Mouse (Mus musculus): ENCODE measurements around the gene Letmd1. TPM values are rescaled to one million over a fixed set of nuclear protein-coding genes. Genes with fewer than 3 reads are reported as not detected.
"Not testable (repeated sequence)": the region's sequence is repeated elsewhere in the genome, so short reads cannot be mapped to it uniquely, and the experiment has no call there.

Letmd1 gene
- total RNA-seq, 2 experiments from 2014 or later, result 22.3 to 44.6 TPM

DNA sequence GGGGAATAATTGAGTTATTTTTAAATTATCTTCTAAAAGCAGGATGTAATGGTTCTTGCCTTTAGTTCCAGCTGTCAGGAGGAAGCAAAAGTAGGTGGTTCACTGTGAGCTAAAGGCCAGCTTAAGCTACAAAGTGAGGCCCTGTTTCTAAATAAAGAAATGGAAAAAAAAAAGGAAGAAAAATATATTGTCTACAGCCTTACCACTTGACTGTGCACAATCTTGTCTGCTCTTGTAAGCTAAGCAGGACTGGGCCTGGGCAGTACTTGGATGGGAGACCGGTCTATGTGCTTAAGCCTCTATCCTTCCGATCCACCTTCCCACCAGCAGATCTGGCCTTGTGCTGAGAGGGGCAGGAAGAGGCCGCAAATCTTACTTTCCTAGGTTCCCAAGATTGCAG, 19.3 kb upstream of the Letmd1 start:
- no peak for DNase-seq
- intact Hi-C loops (cut with DNase I), result no loop called here

DNA sequence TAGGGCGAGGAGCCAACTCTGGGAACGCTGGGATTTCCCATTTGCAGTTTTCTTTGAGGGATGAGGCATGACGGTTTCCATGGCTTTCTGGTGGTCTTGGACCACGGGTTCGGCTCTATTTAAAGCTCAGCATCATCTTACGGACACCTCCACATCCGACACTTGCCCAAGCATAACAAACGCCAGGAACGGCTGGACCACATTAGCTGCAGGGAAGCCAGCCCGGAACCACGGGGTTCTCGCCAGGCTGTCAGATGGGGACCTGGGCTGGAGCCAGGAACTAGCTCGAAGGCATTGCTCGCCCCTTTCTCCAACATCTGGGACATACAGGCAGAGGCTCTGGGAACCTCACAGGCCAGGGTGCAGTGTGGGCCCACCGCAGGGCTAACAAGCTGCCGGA, 17.6 kb upstream of the Letmd1 start:
- intact Hi-C loops (cut with DNase I), result loop anchor here (5.0 kb wide), 1 partner anchor 49 kb away; no protein-coding TSS in a partner anchor
- DNase-seq, result peak; percentile 62 to 70

DNA sequence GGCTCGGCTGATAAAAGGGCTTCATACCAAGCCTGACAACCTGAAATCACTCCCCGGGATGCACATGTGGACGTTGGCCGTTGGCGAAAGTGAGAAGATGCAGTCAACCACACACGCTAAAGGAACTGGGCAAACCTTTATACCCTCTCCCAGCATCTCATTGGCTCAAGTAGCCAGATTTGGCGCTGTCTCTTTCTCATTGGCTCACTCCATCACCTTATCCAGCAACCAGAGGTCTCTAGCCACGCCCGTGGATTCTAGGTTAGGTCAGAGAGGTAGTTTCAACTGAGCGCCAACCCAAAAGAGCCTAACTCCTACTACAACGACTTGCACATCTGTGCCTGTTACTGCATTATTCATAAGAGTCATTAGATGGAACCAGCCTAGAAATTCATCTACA, 16.3 kb upstream of the Letmd1 start:
- intact Hi-C loops (cut with DNase I), result loop anchor here (5.0 kb wide), 1 partner anchor 50 kb away; no protein-coding TSS in a partner anchor
- DNase-seq, result no peak

DNA sequence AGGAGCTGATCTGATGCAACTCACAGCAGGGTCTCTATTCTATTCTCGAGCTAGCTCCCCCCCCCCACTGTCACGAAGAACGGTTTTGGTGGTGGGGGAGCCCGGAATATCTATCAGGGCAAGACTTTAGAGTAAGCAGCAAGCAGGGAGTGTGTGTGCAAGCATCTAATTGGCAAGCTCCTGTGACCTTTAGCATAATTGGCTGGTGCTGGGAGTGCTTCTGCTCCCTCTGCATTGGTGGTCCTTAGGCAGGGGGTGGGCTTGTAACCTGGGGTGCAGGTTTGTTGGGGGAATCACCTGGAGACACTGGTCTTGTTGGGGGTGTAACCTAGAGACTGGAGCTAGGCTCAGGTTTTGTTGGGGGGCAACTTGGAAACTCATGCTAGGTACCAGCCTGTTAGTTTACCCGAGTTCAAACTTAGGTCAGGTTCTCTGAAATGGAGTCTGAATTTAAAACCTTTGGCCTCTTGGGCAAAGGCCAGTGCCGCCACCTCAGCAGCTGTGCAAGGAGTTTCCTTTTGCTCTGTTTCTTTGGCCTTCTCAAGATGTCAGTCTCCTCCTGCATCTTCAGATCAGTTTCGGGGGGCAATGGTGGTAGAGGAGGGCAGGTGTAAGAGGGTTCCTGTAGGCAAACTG, 12.3 kb upstream of the Letmd1 start:
- intact Hi-C loops (cut with DNase I), result loop anchor here (5.0 kb wide), 1 partner anchor 434 kb away; no protein-coding TSS in a partner anchor
- no peak for DNase-seq

DNA sequence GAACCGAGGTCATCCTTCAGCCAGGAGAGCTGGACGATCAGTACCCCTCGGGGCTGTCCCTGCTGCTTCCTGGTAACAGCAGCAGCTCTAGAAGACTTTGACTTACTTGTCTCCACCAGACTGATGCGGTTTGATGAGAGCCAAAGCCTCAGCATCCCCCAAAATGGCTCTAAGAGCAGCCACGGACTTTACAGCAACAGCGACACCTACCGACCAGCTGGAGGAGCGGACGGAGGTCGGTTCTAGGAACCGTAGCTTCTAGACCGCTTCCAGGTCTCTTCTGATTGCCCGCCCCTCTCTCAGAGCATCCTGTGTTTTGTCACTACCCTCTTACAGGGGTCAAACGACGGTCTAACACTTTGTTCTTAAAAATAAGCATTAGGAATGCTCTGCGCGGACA, 11.5 kb upstream of the Letmd1 start:
- peak; percentile 70 to 86 for DNase-seq
- intact Hi-C loops (cut with DNase I), result loop anchor here (5.0 kb wide), 1 partner anchor 435 kb away; no protein-coding TSS in a partner anchor

DNA sequence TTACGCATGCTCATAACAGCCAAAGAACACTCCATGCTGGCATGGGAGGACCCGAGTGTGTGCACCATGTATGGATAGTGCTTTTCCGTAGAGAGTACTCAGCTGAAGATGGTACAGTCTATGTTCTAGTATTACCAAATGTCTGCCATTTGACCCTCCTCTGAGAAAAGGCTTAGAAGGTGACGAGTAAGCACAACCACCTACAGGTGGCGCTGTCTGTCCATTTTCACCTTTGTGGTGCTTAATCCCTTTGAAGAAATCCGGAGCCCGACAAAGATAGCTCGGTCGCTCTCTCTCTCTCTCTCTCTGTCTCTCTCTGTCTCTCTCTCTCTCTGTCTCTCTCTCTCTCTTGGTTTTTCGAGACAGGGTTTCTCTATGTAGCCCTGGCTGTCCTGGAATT, 10.8 kb upstream of the Letmd1 start:
- peak; percentile 51 to 78 for DNase-seq
- intact Hi-C loops (cut with DNase I), result loop anchor here (5.0 kb wide), 1 partner anchor 436 kb away; no protein-coding TSS in a partner anchor

DNA sequence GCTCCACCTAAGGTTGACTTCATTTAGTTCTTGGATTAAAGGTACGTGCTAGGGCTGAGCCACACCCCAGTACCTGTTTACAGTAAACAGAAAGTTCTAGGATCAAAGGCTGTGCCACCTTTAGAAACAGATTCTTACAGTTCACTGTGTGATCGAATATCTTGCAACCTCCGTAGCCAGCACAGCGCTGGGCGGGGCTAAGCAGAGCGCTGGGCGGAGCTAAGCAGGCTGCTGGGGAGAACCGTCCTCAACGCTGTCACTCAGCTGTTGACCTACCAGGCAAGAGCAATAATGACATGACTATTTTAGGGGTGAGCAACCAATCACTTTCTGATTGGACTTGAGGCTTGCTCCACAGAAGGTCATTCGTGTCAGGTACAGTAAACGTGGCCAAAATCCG, 7.9 kb upstream of the Letmd1 start:
- intact Hi-C loops (cut with DNase I), result loop anchor here (5.0 kb wide), 2 partner anchors 124 to 424 kb away; partner anchors contain the start of gene Dip2b
- DNase-seq, result no peak

DNA sequence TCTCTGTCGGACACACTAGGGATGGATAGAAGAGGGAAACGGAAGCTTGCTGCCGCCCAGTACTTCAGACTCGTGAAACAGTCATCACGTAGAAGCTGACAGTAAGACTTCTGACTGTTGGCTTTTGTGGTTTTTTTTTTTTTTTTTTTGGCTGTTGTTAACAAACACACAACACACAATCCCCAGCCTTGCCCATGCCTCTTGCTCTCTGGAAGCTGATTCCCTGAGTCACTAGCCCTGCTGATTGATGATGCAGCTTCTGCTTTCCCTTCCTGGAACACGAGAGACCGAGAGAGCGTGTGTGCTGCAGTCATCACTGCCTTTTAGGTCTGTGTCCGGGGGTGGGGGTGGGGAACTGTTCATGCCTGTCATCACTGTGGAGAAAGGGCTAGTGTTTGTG, 7.2 kb upstream of the Letmd1 start:
- DNase-seq, result no peak
- intact Hi-C loops (cut with DNase I), result loop anchor here (5.0 kb wide), 2 partner anchors 124 to 424 kb away; partner anchors contain the start of gene Dip2b

DNA sequence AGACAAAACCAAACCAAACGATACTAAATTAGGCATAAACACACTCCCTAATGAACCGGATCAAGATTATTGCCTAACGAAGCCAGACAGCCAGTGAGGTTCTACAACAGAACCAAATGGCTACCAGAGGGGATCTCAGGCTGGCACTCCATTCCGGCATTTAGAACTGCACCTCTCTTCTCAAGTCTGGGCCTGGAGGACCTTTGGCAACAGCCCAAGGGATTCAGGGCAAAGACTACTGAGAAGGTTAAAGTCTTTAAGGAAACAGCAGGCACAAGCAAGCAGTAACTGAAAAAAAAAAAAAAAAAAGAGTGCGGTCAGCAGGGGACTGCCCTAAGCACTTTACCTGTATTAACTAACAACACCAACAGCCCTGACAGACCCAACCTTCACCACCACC, 6.7 kb upstream of the Letmd1 start:
- intact Hi-C loops (cut with DNase I), result loop anchor here (5.0 kb wide), 2 partner anchors 125 to 425 kb away; partner anchors contain the start of gene Dip2b

DNA sequence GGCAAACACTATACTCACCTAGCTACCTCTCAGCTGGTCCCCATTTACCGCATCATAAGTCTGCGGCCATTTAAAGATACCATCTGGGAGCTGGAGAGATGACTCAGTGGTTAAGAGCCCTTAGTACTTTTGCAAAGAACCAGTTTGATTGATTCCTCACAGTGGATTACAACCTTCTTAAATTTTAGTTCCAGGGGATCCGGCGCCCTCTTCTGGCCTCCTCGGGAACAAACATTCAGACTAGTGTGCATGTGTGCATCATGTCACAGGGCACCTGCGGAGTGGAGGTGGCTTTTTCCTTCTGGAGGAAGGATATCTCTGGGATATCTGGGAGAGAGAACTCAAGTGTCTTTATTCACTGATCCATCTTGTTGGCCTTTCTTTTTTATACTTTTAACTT, 5.1 kb upstream of the Letmd1 start:
- peak; percentile 75 to 80 for DNase-seq
- intact Hi-C loops (cut with DNase I), result loop anchor here (5.0 kb wide), 2 partner anchors 126 to 426 kb away; partner anchors contain the start of gene Dip2b

More for the DNA sequence above, 6.7 kb upstream of the Letmd1 start:
- DNase-seq, result no peak

DNA sequence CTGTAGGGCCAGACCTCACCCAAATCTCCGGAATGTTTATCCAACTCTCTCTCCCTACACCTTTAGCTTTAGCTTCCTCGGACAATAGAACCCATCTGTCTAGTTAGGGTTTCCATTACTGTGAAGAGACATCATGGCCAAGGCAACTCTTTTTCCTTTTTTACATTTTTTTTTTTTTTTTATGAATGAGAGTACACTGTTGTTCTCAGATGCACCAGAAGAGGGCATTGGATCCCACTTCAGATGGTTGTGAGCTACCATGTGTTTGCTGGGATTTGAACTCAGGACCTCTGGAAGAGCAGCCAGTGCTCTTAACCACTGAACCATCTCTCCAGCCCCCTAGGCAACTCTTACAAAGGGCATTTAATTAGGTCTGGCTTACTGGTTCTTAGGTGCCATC, 3.4 kb upstream of the Letmd1 start:
- DNase-seq, result no peak
- intact Hi-C loops (cut with DNase I), result loop anchor here (5.0 kb wide), 2 partner anchors 147 to 217 kb away; no protein-coding TSS in a partner anchor

DNA sequence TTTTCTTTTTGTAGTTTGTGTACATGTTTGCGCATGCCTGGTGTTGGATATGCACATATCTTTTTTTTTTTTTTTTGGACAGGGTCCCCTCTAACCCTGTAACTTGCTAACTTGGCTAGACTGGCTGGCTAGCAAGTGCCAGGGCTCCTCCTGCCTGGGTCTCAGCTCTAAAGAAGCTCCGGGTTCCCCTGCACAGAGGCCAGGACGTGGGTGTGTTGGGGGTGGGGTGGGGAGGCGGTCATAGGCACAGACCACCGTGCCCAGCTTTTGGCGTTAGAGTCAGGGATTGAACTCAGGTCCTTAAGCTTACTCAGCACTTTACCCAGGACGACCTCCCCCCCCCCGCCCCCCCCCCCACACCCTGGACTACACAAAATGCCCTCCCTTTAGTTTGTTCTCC, 1.1 kb upstream of the Letmd1 start:
- intact Hi-C loops (cut with DNase I), result loop anchor here (5.0 kb wide), 2 partner anchors 145 to 215 kb away; no protein-coding TSS in a partner anchor
- DNase-seq, result no peak

DNA sequence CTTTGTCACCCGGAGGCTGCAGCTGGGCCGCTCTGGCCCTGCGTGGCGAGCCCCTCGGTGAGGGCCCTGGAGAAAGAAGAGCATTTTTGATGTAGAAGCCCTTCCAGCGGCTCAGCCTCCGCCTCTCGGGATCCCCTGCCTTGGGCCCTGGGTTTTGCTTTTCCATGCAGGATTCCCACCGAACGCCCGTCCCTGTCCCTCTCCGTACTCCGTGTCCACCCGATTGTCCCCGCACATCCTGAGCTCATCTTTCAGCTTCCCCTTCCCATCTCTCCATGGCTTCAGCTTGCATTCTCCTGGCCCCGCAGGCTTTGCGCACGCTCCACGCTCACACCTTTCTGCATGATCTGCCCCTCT, 344 bp downstream of the Letmd1 start:
- DNase-seq, result no peak
- intact Hi-C loops (cut with DNase I), result loop anchor here (1.0 to 5.0 kb wide), 3 partner anchors 25 to 213 kb away; no protein-coding TSS in a partner anchor

DNA sequence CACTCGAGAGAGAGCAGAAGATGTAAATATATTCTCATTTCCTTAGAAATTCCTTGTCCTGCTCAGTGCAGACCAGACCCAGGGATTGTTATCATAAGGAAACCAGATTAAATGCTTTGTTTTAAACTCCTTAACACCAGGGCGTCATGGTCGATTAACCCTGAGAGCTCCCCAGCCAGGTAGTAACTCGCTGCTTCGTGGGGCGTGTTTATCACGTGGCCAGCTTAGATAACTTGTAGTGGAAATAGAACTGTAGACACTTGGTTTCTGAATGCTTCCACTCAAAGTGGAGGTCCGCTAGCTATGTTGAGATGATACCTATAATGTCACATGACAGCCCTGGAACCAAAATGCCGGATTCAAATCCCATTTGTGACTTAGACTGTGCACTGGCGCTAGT, 1.2 kb downstream of the Letmd1 start:
- DNase-seq, result no peak
- intact Hi-C loops (cut with DNase I), result no loop called here

DNA sequence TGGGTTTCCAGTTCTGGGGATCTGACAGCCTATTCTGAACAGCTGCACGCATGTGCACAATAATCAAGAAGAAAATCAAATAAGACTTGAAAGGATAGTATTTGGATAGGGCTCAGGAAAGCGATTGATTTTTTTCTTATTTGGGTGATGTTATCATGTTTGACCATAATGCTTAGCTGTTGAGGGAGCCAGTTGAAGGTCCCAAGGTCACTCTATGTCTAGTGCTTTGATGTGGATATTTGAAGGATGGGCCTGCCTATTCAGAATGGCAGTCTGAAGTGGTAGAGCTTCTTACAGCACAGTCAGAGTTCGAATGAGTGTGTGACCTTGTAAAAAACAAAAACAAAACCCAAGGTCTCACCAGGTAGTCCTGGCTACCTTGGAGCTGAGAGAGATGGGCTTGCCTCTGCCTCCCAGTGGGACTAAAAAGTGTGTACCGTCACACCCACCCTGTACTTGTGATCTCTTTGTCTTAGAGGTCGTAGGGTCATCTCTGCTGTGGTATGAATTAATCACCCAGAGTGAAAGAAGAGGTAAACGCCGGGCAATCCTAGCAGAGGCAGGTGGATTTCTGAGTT, 5.2 kb downstream of the Letmd1 start:
- no peak for DNase-seq
- intact Hi-C loops (cut with DNase I), result no loop called here

DNA sequence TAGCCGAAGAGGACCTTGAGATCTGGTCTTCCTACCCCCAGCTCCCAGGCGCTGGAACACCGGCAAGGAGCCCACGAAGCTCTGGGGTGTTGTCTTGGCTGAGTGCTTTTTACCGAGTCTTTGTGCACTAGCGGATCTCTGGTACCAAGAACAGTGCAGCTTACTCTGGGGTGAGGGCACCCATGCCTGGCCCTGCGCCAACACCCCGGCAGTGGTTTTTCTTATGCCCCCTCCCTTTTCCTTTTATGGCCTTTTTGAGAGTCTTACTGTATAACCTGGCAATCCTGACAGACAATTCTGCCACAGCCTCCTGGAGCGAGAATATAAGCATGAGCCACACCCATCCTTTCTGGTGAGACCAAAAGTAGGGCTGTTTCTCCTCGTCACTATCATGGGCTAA, 9.5 kb downstream of the Letmd1 start:
- intact Hi-C loops (cut with DNase I), result no loop called here
- no peak for DNase-seq

DNA sequence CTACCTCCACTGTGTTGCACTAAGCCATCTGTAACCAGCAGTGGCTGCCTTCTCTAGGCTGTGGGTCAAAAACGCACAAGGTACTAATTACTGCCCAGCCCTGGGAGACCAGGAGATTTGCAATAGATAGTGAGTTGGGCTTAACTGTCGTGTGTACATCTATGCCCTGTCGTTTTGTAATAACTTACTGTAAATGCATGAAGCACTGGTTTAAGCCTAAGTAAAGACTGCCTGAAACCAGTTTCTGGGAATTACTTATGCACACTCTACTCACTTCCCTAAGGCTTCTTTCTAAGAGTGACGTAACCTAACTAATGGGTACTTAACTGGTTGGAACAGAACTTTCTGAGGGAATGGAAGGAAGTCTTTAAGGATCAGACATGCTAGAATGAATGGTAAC, 10.1 kb downstream of the Letmd1 start:
- intact Hi-C loops (cut with DNase I), result no loop called here
- DNase-seq, result no peak

DNA sequence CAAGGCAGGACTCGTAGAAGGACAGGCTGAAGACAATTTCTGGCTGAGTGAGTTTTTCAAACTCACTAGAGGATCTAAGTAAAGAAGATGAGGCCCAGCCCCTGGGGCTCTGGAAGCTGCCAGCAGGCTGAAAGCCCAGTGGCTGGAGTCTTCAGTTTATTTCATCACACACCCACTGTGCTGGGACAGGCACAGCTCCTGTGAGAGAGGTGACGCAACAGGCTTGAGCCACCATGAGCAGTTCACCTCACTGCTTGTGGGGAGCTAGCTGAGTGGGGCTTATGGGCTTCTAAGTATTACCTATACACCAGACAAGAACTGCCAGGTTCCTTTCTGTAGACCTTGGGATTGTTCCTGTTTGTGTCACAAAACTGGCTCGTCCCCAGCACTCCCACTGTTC, 16.8 kb downstream of the Letmd1 start:
- intact Hi-C loops (cut with DNase I), result no loop called here
- peak in 1 of 2 experiments; percentile 20 for DNase-seq

DNA sequence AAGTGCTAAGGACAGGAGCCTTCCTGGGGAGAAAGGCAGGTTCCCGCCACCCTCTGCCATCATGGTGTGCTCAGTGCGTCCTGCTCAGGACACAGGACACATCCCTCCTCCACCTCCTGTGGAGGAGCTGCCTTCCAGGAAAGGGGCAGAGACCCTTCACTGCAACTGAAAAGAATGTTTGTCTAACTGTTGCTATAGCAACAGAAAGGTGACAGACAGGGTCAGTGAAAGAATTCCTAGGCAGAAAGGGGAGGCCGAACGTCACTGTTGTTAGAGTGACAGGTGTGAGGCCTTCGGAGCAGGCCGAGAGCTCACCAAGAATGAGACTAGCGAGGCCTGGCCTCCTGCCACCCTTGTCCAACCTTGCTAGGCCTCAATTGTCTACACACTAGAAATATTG, 17.6 kb downstream of the Letmd1 start:
- intact Hi-C loops (cut with DNase I), result no loop called here
- DNase-seq, result no peak

DNA sequence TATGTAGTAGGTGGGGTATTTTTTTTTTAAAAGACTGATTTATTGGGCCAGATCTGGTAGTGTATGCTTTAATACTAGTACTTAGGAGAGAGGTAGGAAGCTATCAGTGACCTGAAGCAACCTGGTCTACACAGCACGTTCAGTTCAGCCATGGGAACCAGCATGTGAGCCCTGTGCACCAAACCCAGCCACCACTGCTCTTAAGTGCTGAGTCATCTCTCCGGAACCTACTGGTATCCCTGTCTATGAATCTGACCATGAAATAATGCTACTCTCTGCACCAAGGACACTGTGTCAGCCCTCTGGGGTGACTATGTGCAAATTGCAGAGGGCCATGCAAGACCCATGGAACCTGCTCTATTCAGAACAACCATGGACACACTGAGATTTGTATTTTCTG, 18.2 kb downstream of the Letmd1 start:
- intact Hi-C loops (cut with DNase I), result no loop called here
- no peak for DNase-seq

DNA sequence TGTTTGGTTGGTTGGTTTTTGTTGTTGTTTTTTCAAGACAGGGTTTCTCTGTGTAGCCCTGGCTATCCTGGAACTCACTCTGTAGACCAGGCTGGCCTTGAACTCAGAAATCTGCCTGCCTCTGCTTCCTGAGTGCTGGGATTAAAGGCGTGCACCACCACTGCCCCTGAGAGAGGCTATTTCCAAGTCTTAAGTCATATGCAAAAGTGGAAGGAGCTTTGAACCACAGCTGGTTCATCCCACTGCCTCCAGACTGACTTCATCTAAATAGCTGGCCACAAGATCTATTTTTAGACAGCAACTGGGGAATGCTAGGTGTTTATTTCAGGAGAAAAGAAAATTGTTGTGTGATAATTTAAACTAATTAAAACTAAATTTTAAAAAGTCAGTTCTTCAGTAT, 19.5 kb downstream of the Letmd1 start:
- intact Hi-C loops (cut with DNase I); DNase-seq: not testable (repeated sequence)

DNA sequence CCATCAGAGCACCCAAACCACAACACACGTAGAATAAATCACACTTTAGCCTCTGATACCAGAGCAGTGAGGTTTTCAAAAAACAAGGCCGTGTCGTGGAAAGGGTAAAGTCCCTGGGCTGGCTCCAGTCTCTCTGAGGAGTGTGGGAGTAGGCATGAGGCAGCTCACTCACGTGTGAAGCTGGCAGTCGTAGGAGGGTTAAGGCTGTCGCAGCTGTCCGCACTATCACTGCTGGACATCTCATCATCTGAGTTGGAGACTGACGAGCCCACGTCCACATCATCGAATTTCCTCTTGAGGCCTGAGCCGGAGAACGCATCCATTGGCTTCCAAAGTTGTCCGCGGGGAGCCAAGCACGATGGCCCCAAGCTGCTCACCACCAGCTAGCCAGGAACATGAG, 20.4 kb downstream of the Letmd1 start:
- DNase-seq, result peak in 1 of 2 experiments; percentile 21
- intact Hi-C loops (cut with DNase I), result no loop called here
